Mouse (Mus musculus): ENCODE measurements around the gene Olfr1442. TPM values are rescaled to one million over a fixed set of nuclear protein-coding genes. Genes with fewer than 3 reads are reported as not detected.

Olfr1442 gene
- polyA plus RNA-seq (2012; rRNA removed) (not detected in 2 replicates), polyA plus RNA-seq (2014; fragmentation: Nextera tagmentation; extraction: Ambion mirVana) (not detected in 2 replicates)

- Histone ChIP-seq H3K36me3 (replicated peaks; ENCODE audit: control insufficient read depth, insufficient read depth, low read depth) (no peaks in the 10 kb centered on the region), H3K27me3 (ENCODE audit: control insufficient read depth, insufficient read depth, low read length) (no peaks in the 10 kb centered on the region), H3K27ac (no peak within 1 kb of the TSS), H3K9ac (replicated peaks) (no peak within 1 kb of the TSS), H3K4me2 (ENCODE audit: low read depth) (no peak within 1 kb of the TSS), H3K4me1 (replicated peaks; ENCODE audit: control insufficient read depth in 2 of 2, insufficient read depth in 2 of 2, low read length in 1 of 2) (no peaks in the 10 kb centered on the region), H3K4me3 (ENCODE audit: insufficient read depth in 1 of 2, low read depth in 2 of 2, low read length in 2 of 2) (no peak within 1 kb of the TSS), H3K9me3 (ENCODE audit: control insufficient read depth, low read length) (no peaks in the 10 kb centered on the region)
- no peak for TF ChIP-seq CTCF (IDR thresholded peaks at IDR 0.05; ENCODE audit: low read depth)
- no peak for TF ChIP-seq EP300 (IDR thresholded peaks at IDR 0.05; ENCODE audit: low read depth)
- DNase-seq (ENCODE audit: low read depth in 3 of 3, low spot score in 3 of 3) (no peak), ATAC-seq (ENCODE audit: insufficient read depth) (no peak)
Observed at GRCm38 (mm10) chr19:12670139-12670538, at the start of gene Olfr1442. Olfr1442 (plus strand) TSS chr19:12670439.

GRCm38 (mm10) chr19:12633176-12633575 is 37.1 kb upstream of the Olfr1442 start, which contains the start of gene Glyat:
Glyat (plus strand) TSS chr19:12633308.
- Histone ChIP-seq H3K4me2 (ENCODE audit: low read depth) (no peak within 1 kb of the TSS), H3K4me1 (replicated peaks; ENCODE audit: control insufficient read depth in 2 of 2, insufficient read depth in 2 of 2, low read length in 1 of 2) (no peaks in the 10 kb centered on the region), H3K9ac (replicated peaks) (no peak within 1 kb of the TSS), H3K27ac (no peak within 1 kb of the TSS), H3K9me3 (ENCODE audit: control insufficient read depth, low read length) (no peaks in the 10 kb centered on the region), H3K4me3 (ENCODE audit: insufficient read depth in 1 of 2, low read depth in 2 of 2, low read length in 2 of 2) (no peak within 1 kb of the TSS), H3K36me3 (replicated peaks; ENCODE audit: control insufficient read depth, insufficient read depth, low read depth) (no peaks in the 10 kb centered on the region), H3K27me3 (ENCODE audit: control insufficient read depth, insufficient read depth, low read length) (no peaks in the 10 kb centered on the region)
- WGBS (ENCODE audit: insufficient replicate concordance): 46% methylated on average over 4 of the region's 4 CpGs
- no peak for DNase-seq (ENCODE audit: low read depth in 3 of 3, low spot score in 3 of 3)
- ATAC-seq (ENCODE audit: insufficient read depth): no peak
- TF ChIP-seq CTCF (IDR thresholded peaks at IDR 0.05; ENCODE audit: low read depth): no peak
- no peak for TF ChIP-seq EP300 (IDR thresholded peaks at IDR 0.05; ENCODE audit: low read depth)

- H3K9ac ChIP-seq (replicated peaks): no peak overlapping the region
- no peaks in the 10 kb centered on the region for H3K4me1 ChIP-seq (replicated peaks; ENCODE audit: control insufficient read depth in 2 of 2, insufficient read depth in 2 of 2, low read length in 1 of 2)
- no peak overlapping the region for H3K4me3 ChIP-seq (ENCODE audit: insufficient read depth in 1 of 2, low read depth in 2 of 2, low read length in 2 of 2)
- H3K36me3 ChIP-seq (replicated peaks; ENCODE audit: control insufficient read depth, insufficient read depth, low read depth): no peaks in the 10 kb centered on the region
- H3K4me2 ChIP-seq (ENCODE audit: low read depth): no peak overlapping the region
- H3K27me3 ChIP-seq (ENCODE audit: control insufficient read depth, insufficient read depth, low read length): no peaks in the 10 kb centered on the region
- H3K9me3 ChIP-seq (ENCODE audit: control insufficient read depth, low read length): no peaks in the 10 kb centered on the region
- no peak for ATAC-seq (ENCODE audit: insufficient read depth)
- no peak for TF ChIP-seq EP300 (IDR thresholded peaks at IDR 0.05; ENCODE audit: low read depth)
- TF ChIP-seq CTCF (IDR thresholded peaks at IDR 0.05; ENCODE audit: low read depth): no peak
- no peak overlapping the region for H3K27ac ChIP-seq
- 57% methylated on average over 3 of the region's 3 CpGs for WGBS (ENCODE audit: insufficient replicate concordance)
- DNase-seq (ENCODE audit: low read depth in 3 of 3, low spot score in 3 of 3): no peak
Observed at GRCm38 (mm10) chr19:12634259-12634658, 36.0 kb upstream of the Olfr1442 start.

DNA sequence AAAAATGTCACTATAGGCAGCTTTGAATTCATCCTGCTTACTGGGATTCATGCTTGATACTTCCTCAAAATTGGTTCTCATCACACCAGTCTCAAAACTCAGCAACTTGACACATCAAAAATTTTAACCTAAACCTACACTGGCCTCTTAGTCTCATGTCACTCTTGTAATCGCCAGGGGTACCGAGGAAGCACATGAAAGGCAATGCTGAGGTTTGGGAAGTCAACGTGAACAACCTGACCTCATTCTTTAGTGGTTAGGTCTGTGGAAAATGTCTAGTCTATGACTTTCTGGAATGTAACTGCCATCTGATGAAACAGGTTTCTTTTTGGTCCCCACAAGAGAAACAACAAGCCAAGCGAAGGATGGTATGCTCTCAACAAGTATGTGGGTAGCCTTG is 35.3 kb upstream of the Olfr1442 start:
- no peaks in the 10 kb centered on the region for H3K27me3 ChIP-seq (ENCODE audit: control insufficient read depth, insufficient read depth, low read length)
- no peak for TF ChIP-seq CTCF (IDR thresholded peaks at IDR 0.05; ENCODE audit: low read depth)
- TF ChIP-seq EP300 (IDR thresholded peaks at IDR 0.05; ENCODE audit: low read depth): no peak
- no peak overlapping the region for H3K4me3 ChIP-seq (ENCODE audit: insufficient read depth in 1 of 2, low read depth in 2 of 2, low read length in 2 of 2)
- H3K36me3 ChIP-seq (replicated peaks; ENCODE audit: control insufficient read depth, insufficient read depth, low read depth): no peaks in the 10 kb centered on the region
- WGBS (ENCODE audit: insufficient replicate concordance): 56% methylated on average over 4 of the region's 4 CpGs
- DNase-seq (ENCODE audit: low read depth in 3 of 3, low spot score in 3 of 3) (no peak), ATAC-seq (ENCODE audit: insufficient read depth) (no peak)
- no peak overlapping the region for H3K4me2 ChIP-seq (ENCODE audit: low read depth)
- H3K27ac ChIP-seq: no peak overlapping the region
- H3K4me1 ChIP-seq (replicated peaks; ENCODE audit: control insufficient read depth in 2 of 2, insufficient read depth in 2 of 2, low read length in 1 of 2): no peaks in the 10 kb centered on the region
- no peaks in the 10 kb centered on the region for H3K9me3 ChIP-seq (ENCODE audit: control insufficient read depth, low read length)
- no peak overlapping the region for H3K9ac ChIP-seq (replicated peaks)

- H3K27ac ChIP-seq: no peak overlapping the region
- no peak overlapping the region for H3K4me2 ChIP-seq (ENCODE audit: low read depth)
- H3K9ac ChIP-seq (replicated peaks): no peak overlapping the region
- H3K4me3 ChIP-seq (ENCODE audit: insufficient read depth in 1 of 2, low read depth in 2 of 2, low read length in 2 of 2): no peak overlapping the region
- H3K27me3 ChIP-seq (ENCODE audit: control insufficient read depth, insufficient read depth, low read length): no peaks in the 10 kb centered on the region
- TF ChIP-seq EP300 (IDR thresholded peaks at IDR 0.05; ENCODE audit: low read depth) (no peak), CTCF (IDR thresholded peaks at IDR 0.05; ENCODE audit: low read depth) (no peak)
- H3K4me1 ChIP-seq (replicated peaks; ENCODE audit: control insufficient read depth in 2 of 2, insufficient read depth in 2 of 2, low read length in 1 of 2): no peaks in the 10 kb centered on the region
- no peaks in the 10 kb centered on the region for H3K9me3 ChIP-seq (ENCODE audit: control insufficient read depth, low read length)
- H3K36me3 ChIP-seq (replicated peaks; ENCODE audit: control insufficient read depth, insufficient read depth, low read depth): no peaks in the 10 kb centered on the region
- 46% methylated on average over 3 of the region's 3 CpGs for WGBS (ENCODE audit: insufficient replicate concordance)
- ATAC-seq (ENCODE audit: insufficient read depth): no peak
- no peak for DNase-seq (ENCODE audit: low read depth in 3 of 3, low spot score in 3 of 3)
Observed at GRCm38 (mm10) chr19:12636863-12637262, 33.4 kb upstream of the Olfr1442 start.
